Mouse (Mus musculus) lung, adult 2 months (tissue): Measurements from ENCODE around the gene Ttc41.

Experiments used
- CTCF ChIP-seq: fragments of 200-500 bp; IDR thresholded peaks from 2 replicates; pipeline ENCODE4 v1.5.1; 2011; ENCODE audit warnings: mild to moderate bottlenecking, low read length, control low read depth; ENCODE audit not compliant: insufficient read depth
- POLR2A ChIP-seq: fragments of 200-500 bp; IDR thresholded peaks from 2 replicates; pipeline ENCODE4 v1.6.1; 2011; ENCODE audit warnings: low read depth, mild to moderate bottlenecking, control low read depth, low read length, borderline replicate concordance; ENCODE audit errors: extremely low read depth

DNA sequence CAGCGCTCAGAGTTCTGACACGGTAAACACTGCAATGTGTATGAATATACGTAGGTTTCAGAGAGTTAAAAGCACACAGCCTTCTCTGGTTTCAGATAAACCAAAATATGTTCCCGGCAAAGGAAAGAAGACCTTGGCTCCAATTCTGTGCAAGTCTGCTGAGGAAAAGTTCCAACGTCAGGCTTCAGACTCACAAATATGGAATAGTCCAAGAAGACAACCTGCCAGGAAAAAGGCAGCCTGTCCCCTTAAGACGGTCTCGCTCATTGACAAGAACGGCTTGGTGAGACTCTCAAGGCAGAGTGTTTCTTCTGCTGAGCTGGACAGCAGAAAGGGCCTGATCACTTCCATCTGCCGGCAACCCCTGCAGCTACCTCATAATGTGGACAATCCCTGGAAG, 70.7 kb downstream of the Ttc41 start:
- no peak for TF ChIP-seq CTCF
- no peak for TF ChIP-seq POLR2A
